Mouse (Mus musculus) liver, embryonic 16.5 days (tissue): ENCODE data around the gene Mpp2. TPM values are rescaled to one million over a fixed set of nuclear protein-coding genes. Genes with fewer than 3 reads are reported as not detected.
A peak's percentile ranks its signal among the peaks of the same experiment; 100 is the strongest.

Experiments used
- ATAC-seq: fragments of 200-750 bp; cut with Nextera tagmentation; 2 replicates; pipeline ENCODE4 v1.8.0; 2017; ENCODE audit warnings: low read depth, mild to moderate bottlenecking, moderate number of reproducible peaks, moderate library complexity
- H3K27ac ChIP-seq: fragments of 300-500 bp; sonication (generic); 2 replicates; pipeline ENCODE4 v1.5.1; 2014; ENCODE audit warnings: mild to moderate bottlenecking, low read length
- H3K27me3 ChIP-seq: fragments of 300-500 bp; sonication (generic); 2 replicates; pipeline ENCODE4 v1.6.1; 2014; ENCODE audit warnings: low read depth, low read length, mixed read lengths; ENCODE audit not compliant: control insufficient read depth, insufficient read depth
- H3K36me3 ChIP-seq: fragments of 300-500 bp; sonication (generic); 2 replicates; pipeline ENCODE4 v1.6.1; 2014; ENCODE audit warnings: mild to moderate bottlenecking; ENCODE audit not compliant: control insufficient read depth, insufficient read depth
- H3K4me1 ChIP-seq: fragments of 300-500 bp; sonication (generic); 2 replicates; pipeline ENCODE4 v1.6.1; 2014; ENCODE audit warnings: low read depth, low read length, mixed read lengths; ENCODE audit not compliant: control insufficient read depth
- H3K4me2 ChIP-seq: fragments of 300-500 bp; sonication (generic); 2 replicates; pipeline ENCODE4 v1.6.1; 2014; ENCODE audit warnings: low read depth, low read length, mixed read lengths
- H3K4me3 ChIP-seq: fragments of 300-500 bp; sonication (generic); 2 replicates; pipeline ENCODE4 v1.5.1; 2014; ENCODE audit warnings: low read depth, mild to moderate bottlenecking, low read length
- H3K9ac ChIP-seq: fragments of 300-500 bp; sonication (generic); 2 replicates; pipeline ENCODE4 v1.6.1; 2014; ENCODE audit warnings: low read depth, low read length
- H3K9me3 ChIP-seq: fragments of 300-500 bp; sonication (generic); replicated peaks from 2 replicates; pipeline ENCODE4 v1.6.1; 2016; ENCODE audit warnings: low read length; ENCODE audit not compliant: control insufficient read depth
- WGBS: fragments of 180-500 bp; shearing (Covaris S2); extraction: QIAGEN DNeasy Blood & Tissue Kit; methylation state at CpG from one replicate; pipeline ENCODE4 v1.1.7; 2014; ENCODE audit not compliant: insufficient replicate concordance; 5-methylcytosine and 5-hydroxymethylcytosine counted together
- polyA plus RNA-seq: library from polyadenylated mRNA; unstranded; fragments of >200 nt; fragmentation: Nextera tagmentation; extraction: Ambion mirVana; gene quantifications from 2 replicates; pipeline ENCODE4 v1.2.1, GENCODE M21; 2015

Gene Mpp2
- polyA plus RNA-seq, 1 experiment from 2014 or later, result 11.1 TPM

DNA sequence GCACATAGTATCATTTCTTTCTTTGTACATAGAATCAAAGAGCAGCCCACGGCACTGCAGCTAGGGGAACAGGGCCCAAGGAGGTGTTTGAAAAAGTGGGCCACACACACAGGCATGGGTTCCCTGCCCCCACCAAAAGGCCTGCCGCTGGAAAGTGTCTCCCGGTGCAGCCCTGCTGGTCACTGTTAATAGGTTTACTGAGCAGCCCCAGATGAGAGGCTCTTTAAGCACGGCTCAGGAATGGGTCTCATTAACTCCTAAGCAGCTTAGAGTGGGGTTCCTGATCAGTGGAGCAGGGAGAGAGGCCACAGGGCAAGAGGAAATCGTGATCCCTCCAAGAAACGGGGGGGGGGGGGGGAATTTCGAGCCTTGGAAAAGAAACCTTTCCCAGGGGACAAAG lies 4.2 kb downstream of the Mpp2 start:
- peaks cover 3% of the 10 kb centered on the region; the same call in 1 of the 2 replicates for H3K36me3 ChIP-seq
- H3K4me1 ChIP-seq, result peaks cover 28% of the 10 kb centered on the region
- peaks cover 4% of the 10 kb centered on the region for H3K27me3 ChIP-seq
- 76% methylated on average over 7 of the region's 7 CpGs for WGBS
- ATAC-seq, result no peak
- no peaks in the 10 kb centered on the region; the same call in 1 of the 2 replicates for H3K9me3 ChIP-seq
- H3K9ac ChIP-seq, result no peak overlapping the region
- no peak overlapping the region for H3K27ac ChIP-seq
- no peak overlapping the region for H3K4me3 ChIP-seq
- H3K4me2 ChIP-seq, result no peak overlapping the region

DNA sequence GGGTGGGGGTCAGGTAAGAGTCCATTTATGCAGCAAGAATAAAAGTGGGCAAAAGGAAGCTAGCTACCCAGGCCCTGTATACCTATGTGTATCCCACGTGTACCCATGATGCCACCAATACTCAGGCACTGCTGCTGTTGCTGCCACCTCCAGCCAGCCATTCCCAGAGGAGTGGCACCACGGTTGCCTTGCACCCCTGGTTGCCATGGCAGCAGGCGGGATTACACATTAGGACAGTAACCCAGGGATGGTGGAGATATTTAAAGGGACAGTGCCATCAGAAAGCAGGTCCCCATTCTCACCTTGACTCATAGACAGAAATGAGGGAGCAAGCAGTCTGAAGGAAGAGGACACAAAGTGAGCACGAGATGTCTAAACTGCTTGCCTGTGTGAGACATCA lies 5.1 kb downstream of the Mpp2 start:
- Histone ChIP-seq H3K27me3 (peaks cover 4% of the 10 kb centered on the region), H3K4me2 (no peak overlapping the region), H3K9ac (no peak overlapping the region), H3K9me3 (no peaks in the 10 kb centered on the region; the same call in 1 of the 2 replicates), H3K36me3 (peaks cover 3% of the 10 kb centered on the region; the same call in 1 of the 2 replicates), H3K4me3 (no peak overlapping the region), H3K27ac (no peak overlapping the region), H3K4me1 (peaks cover 28% of the 10 kb centered on the region)
- 59% methylated on average over 4 of the region's 4 CpGs for whole genome bisulfite sequencing
- ATAC-seq, result no peak

DNA sequence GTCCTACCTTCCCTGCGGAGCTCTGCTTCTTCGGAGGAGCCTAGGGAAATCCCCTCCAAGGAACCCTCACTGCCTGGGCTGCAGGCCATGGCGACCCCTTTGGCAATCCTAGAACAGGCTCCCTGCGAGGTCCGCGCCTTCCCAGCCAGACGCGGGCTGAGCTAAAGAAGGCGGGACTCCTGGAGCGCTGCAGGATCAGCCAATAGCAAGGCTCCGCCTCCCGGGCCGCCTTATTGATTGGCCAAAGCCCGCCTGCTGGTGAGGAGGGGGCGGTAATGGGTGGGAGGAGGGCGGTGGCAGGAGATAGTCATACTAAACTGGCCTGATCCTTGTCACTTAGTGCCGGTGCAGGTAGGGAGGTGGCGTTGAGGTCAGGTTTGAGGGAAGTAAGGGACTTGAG lies 6.0 kb downstream of the Mpp2 start:
- Histone ChIP-seq H3K4me2 (peak overlapping the region; percentile 46), H3K27ac (no peak overlapping the region), H3K27me3 (peaks cover 4% of the 10 kb centered on the region), H3K4me1 (peaks cover 23% of the 10 kb centered on the region), H3K36me3 (peaks cover 3% of the 10 kb centered on the region; the same call in 1 of the 2 replicates), H3K9me3 (no peaks in the 10 kb centered on the region; the same call in 1 of the 2 replicates), H3K9ac (peak overlapping the region; percentile 46), H3K4me3 (peak overlapping the region; percentile 10)
- peak; percentile 73 for ATAC-seq
- under 1% methylated on average over 18 of the region's 18 CpGs for WGBS

DNA sequence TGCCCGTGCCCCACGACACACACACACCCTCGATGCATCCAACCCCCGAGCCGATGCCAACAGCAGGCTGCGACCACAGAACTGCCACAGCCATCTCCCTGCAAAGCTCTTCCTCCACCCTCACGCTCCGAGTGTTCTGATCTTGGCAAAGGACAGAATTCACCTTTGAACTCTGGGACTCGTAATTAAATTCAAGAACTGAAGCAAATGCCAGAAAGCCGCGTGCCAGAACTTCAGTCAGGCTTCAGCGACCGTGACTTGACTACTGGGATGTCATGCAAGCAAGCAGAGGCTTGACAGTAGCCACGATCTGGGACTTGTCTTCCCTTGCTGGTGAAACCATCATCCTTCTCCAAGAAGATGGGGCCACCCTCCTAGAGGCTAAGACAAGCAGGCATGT lies 14.6 kb downstream of the Mpp2 start:
- H3K4me2 ChIP-seq, result no peak overlapping the region
- H3K9ac ChIP-seq, result no peak overlapping the region
- ATAC-seq, result no peak
- H3K27me3 ChIP-seq, result peaks cover 6% of the 10 kb centered on the region
- H3K27ac ChIP-seq, result no peak overlapping the region
- H3K36me3 ChIP-seq, result no peaks in the 10 kb centered on the region
- H3K4me1 ChIP-seq, result no peaks in the 10 kb centered on the region
- WGBS, result 88% methylated on average over 14 of the region's 14 CpGs
- no peak overlapping the region for H3K4me3 ChIP-seq
- H3K9me3 ChIP-seq, result no peaks in the 10 kb centered on the region

DNA sequence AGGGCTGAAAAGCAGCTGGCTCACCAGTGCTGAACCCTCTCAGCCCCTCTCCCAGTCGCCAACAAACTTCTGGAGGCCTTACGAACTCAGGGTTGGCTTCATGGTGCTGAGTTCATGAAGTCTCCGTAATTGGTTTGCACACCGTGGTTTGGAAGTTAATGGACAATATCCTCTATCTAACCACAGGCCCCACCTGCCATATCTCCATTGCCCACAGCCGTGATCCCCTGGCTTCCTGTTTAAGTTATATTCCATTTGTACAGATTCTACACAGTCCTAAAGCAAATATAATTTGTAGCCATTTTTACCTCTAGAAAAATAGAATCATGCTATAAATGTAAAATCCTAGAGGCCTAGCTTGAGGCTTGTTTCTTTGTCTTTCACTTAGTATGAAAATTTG lies 15.6 kb downstream of the Mpp2 start:
- no peak overlapping the region for H3K4me2 ChIP-seq
- no peaks in the 10 kb centered on the region for H3K36me3 ChIP-seq
- no peak for ATAC-seq
- 29% methylated on average over 5 of the region's 5 CpGs for WGBS
- H3K27me3 ChIP-seq, result peaks cover 6% of the 10 kb centered on the region
- H3K9ac ChIP-seq, result no peak overlapping the region
- H3K9me3 ChIP-seq, result no peaks in the 10 kb centered on the region
- H3K27ac ChIP-seq, result no peak overlapping the region
- no peak overlapping the region for H3K4me3 ChIP-seq
- H3K4me1 ChIP-seq, result no peaks in the 10 kb centered on the region

DNA sequence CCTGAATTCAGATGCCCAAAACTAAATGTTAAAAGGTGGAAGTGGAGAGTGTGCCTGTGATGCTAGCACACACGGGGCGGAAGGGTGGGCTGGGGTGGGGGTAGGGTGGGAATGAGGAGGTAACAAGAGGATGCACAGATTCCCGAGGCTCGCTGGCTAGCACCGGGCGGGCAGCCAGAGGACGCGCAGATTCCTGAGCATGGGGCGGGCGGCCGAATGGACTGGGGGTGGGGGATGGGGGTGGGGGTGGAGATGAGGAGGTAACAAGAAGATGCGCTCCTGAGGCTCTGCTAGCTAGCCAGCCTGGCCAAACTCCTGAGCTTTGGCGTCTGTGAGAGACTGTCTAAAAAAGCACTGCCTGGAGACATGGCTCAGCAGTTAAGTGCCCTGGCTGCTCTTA lies 17.9 kb downstream of the Mpp2 start:
- Histone ChIP-seq H3K4me3 (no peak overlapping the region), H3K9ac (no peak overlapping the region), H3K9me3 (no peaks in the 10 kb centered on the region), H3K4me2 (no peak overlapping the region), H3K27ac (no peak overlapping the region), H3K4me1 (no peaks in the 10 kb centered on the region), H3K27me3 (peaks cover 6% of the 10 kb centered on the region), H3K36me3 (no peaks in the 10 kb centered on the region)
- WGBS, result 26% methylated on average over 13 of the region's 13 CpGs
- ATAC-seq, result no peak

DNA sequence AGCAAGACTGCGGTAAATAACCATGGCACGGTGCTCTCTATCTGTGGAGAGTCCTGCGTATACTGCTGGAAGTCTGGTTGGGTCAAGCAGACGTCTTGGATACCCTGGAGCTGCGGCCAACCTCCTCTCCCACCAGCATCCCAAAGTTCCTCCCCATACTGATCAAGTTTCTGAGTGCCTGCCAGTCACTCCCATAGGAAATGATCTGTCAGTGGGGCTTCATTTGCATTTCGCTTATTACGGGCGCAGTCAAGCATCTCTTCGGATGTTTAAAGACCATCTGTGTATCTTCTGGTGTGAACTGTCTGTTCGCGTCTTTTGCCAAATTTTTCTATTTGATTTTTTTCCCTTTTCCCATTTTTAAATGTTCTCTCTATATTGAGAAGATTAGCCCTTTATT lies 18.7 kb downstream of the Mpp2 start:
- H3K4me2 ChIP-seq, result no peak overlapping the region
- H3K9ac ChIP-seq, result no peak overlapping the region
- no peak overlapping the region for H3K27ac ChIP-seq
- no peaks in the 10 kb centered on the region for H3K36me3 ChIP-seq
- no peaks in the 10 kb centered on the region for H3K4me1 ChIP-seq
- H3K4me3 ChIP-seq, result no peak overlapping the region
- WGBS, result 60% methylated on average over 11 of the region's 11 CpGs
- H3K27me3 ChIP-seq, result peaks cover 6% of the 10 kb centered on the region
- H3K9me3 ChIP-seq, result no peaks in the 10 kb centered on the region
- no peak for ATAC-seq

DNA sequence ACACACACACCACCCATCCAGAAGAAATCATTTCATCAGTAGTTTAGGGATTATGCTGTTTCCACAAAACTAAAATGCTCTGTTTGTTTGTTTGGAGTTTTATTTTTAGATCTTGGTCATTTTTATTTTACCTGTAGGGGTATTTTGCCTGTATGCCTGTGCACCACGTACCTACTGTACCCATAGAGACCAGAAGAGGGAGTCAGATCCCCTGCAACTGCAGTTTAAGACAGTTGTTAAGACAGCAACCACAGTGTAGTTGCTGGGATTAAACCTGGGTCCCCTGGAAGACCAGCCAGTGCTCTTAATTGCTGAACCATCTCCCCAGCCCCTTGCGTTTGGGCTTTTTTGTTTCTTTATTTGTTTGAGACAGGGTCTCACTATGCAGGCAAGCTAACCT lies 19.3 kb downstream of the Mpp2 start:
- no peaks in the 10 kb centered on the region for H3K4me1 ChIP-seq
- no peaks in the 10 kb centered on the region; the same call in 1 of the 2 replicates for H3K36me3 ChIP-seq
- peak; percentile 50; the same call in 1 of the 2 replicates for ATAC-seq
- H3K27ac ChIP-seq, result no peak overlapping the region
- WGBS, result 40% methylated on average over 2 of the region's 2 CpGs
- peaks cover 6% of the 10 kb centered on the region for H3K27me3 ChIP-seq
- no peak overlapping the region for H3K4me2 ChIP-seq
- H3K4me3 ChIP-seq, result no peak overlapping the region
- no peak overlapping the region for H3K9ac ChIP-seq
- no peaks in the 10 kb centered on the region for H3K9me3 ChIP-seq

DNA sequence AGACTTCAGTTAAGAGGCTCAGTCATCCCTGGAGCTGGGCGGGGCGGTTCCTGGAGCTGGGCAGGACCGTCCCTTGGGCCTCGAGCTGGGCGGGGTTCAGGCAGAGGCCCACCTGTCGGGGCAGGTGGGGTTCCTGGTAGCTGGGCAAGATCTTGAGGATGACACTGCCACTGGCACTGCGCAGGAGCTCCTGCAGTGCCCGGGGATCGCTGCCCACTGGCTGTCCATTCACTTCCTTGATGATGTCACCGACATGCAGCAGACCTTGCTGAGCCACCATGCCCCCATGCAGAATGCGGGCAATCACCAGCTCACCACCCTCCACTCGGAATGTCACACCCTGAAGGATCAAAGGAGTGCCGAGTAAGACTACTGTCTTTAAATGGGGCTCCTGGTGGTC lies 25.2 kb downstream of the Mpp2 start:
- Histone ChIP-seq H3K4me1 (peaks cover 10% of the 10 kb centered on the region), H3K27me3 (peaks cover 6% of the 10 kb centered on the region), H3K9ac (no peak overlapping the region), H3K36me3 (no peaks in the 10 kb centered on the region; the same call in 1 of the 2 replicates), H3K9me3 (no peaks in the 10 kb centered on the region), H3K27ac (no peak overlapping the region), H3K4me2 (no peak overlapping the region), H3K4me3 (no peak overlapping the region)
- 64% methylated on average over 13 of the region's 13 CpGs for WGBS
- no peak for ATAC-seq
